Mouse (Mus musculus) liver, embryonic 11.5 days (tissue): ENCODE measurements around the gene Hspa4. TPM values are rescaled to one million over a fixed set of nuclear protein-coding genes. Genes with fewer than 3 reads are reported as not detected.
"Not testable (repeated sequence)": the region's sequence is repeated elsewhere in the genome, so short reads cannot be mapped to it uniquely, and the experiment has no call there.

Experiments used
- ATAC-seq: fragments of 200-750 bp; cut with Nextera tagmentation; replicated peaks from 2 replicates; pipeline ENCODE4 v1.8.0; 2017; ENCODE audit warnings: moderate number of reproducible peaks, mild to moderate bottlenecking, moderate TSS enrichment, moderate library complexity; ENCODE audit not compliant: low FRiP score
- DNase-seq: peaks from one replicate; pipeline ENCODE4 v3.0.0-alpha.2; 2017; ENCODE audit warnings: low spot score
- H3K27ac ChIP-seq: fragments of 300-500 bp; sonication (generic); 2 replicates; pipeline ENCODE4 v1.5.1; 2014; ENCODE audit warnings: mild to moderate bottlenecking, low read depth, low read length, control low read depth
- H3K27me3 ChIP-seq: fragments of 300-500 bp; sonication (generic); replicated peaks from 2 replicates; pipeline ENCODE4 v1.6.1; 2014; ENCODE audit warnings: low read length, mixed read lengths; ENCODE audit not compliant: control insufficient read depth, insufficient read depth
- H3K36me3 ChIP-seq: fragments of 300-500 bp; sonication (generic); 2 replicates; pipeline ENCODE4 v1.6.1; 2014; ENCODE audit warnings: mild to moderate bottlenecking, low read length, moderate library complexity, mixed read lengths; ENCODE audit not compliant: control insufficient read depth, insufficient read depth
- H3K4me1 ChIP-seq: fragments of 300-500 bp; sonication (generic); replicated peaks from 2 replicates; pipeline ENCODE4 v1.6.1; 2014; ENCODE audit warnings: low read length, mixed read lengths; ENCODE audit not compliant: control insufficient read depth, insufficient read depth
- H3K4me2 ChIP-seq: fragments of 300-500 bp; sonication (generic); 2 replicates; pipeline ENCODE4 v1.6.1; 2014; ENCODE audit warnings: mild to moderate bottlenecking, control low read depth, moderate library complexity
- H3K4me3 ChIP-seq: fragments of 300-500 bp; sonication (generic); 2 replicates; pipeline ENCODE4 v1.5.1; 2014; ENCODE audit warnings: low read depth, low read length, control low read depth
- H3K9ac ChIP-seq: fragments of 300-500 bp; sonication (generic); 2 replicates; pipeline ENCODE4 v1.6.1; 2014; ENCODE audit warnings: low read depth, low read length, control low read depth
- H3K9me3 ChIP-seq: fragments of 300-500 bp; sonication (generic); 2 replicates; pipeline ENCODE4 v1.6.1; 2016; ENCODE audit warnings: low read length, inconsistent platforms, mixed read lengths; ENCODE audit not compliant: control insufficient read depth
- WGBS: fragments of 180-500 bp; shearing (Covaris S2); extraction: QIAGEN DNeasy Blood & Tissue Kit; methylation state at CpG from one replicate; pipeline ENCODE4 v1.1.7; 2014; 5-methylcytosine and 5-hydroxymethylcytosine counted together
- polyA plus RNA-seq: library from polyadenylated mRNA; unstranded; fragments of >200 nt; fragmentation: Nextera tagmentation; extraction: Ambion mirVana; gene quantifications from 2 replicates; pipeline ENCODE4 v1.2.1, GENCODE M21; 2014

The Hspa4 gene
- polyA plus RNA-seq, 1 experiment from 2014 or later: 154 TPM

DNA sequence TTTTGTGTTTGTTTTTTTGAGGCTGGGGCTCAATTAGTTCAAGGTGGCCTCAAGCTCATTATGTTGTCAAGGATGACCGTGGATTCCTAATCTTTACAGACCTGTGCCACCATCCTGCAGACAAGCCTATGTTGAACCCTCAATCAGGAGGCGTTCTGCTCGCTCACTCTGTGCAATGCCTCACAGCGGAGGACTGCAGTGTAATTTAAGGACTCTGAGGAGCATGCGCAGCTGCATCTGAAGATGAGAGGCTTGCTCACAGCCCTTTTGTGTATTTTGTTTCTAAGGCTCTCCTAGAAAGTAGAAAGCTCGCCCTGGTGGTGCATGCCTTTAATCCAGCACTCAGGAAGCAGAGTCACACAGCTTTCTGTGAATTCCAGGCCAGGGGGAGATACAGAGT is 16.7 kb upstream of the Hspa4 start:
- no peak overlapping the region for H3K27ac ChIP-seq
- H3K4me1 ChIP-seq: peaks cover 3% of the 10 kb centered on the region; the same call in 1 of the 2 replicates
- 59% methylated on average over 6 of the region's 6 CpGs for WGBS
- H3K9ac ChIP-seq: no peak overlapping the region
- ATAC-seq: no peak
- no peaks in the 10 kb centered on the region for H3K27me3 ChIP-seq
- no peaks in the 10 kb centered on the region for H3K36me3 ChIP-seq
- no peak overlapping the region for H3K4me3 ChIP-seq
- H3K4me2 ChIP-seq: no peak overlapping the region
- no peaks in the 10 kb centered on the region for H3K9me3 ChIP-seq
- DNase-seq: no peak

DNA sequence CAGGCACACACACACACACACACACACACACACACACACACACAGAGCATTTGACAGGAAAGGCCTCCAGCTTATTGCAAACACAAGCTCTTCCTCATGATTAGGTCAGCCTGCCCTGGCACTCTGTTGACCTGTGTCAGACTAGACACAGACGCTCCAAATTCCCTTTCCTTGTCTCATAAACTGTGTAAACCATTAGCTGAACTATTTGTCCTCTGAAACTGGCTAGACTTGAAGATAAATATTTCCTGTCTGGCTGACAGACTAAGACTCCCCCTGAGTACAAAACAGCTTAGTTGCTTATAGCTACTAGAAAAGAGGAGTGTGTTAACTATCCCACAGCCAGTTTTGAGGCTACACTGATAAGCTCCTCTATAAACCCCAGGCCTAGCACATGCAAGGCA is 14.5 kb upstream of the Hspa4 start:
- no peak overlapping the region for H3K4me2 ChIP-seq
- no peaks in the 10 kb centered on the region for H3K27me3 ChIP-seq
- H3K4me3 ChIP-seq: no peak overlapping the region
- DNase-seq: no peak
- H3K4me1 ChIP-seq: peaks cover 3% of the 10 kb centered on the region; the same call in 1 of the 2 replicates
- WGBS: 31% methylated on average over 1 of the region's 1 CpGs
- no peaks in the 10 kb centered on the region for H3K36me3 ChIP-seq
- H3K9me3 ChIP-seq: no peaks in the 10 kb centered on the region
- H3K27ac ChIP-seq: no peak overlapping the region
- no peak for ATAC-seq
- no peak overlapping the region for H3K9ac ChIP-seq

DNA sequence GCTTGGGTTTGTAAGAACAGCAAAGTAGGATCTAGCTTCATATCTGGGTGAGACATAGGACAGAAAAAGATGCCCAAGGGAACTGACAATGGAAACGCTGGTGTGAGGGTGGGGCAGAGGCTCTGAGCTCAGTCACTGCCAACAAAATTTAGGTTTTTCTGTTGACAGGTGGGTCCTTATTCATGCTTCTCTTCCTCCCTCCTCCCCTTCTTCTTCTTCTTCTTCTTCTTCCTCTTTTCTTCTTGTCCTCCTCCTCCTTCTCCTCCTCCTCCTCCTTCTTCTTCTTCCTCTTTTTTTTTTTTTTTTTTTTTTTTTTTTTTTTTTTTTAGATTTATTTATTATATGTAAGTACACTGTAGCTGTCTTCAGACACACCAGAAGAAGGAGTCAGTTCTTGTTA is 12.6 kb upstream of the Hspa4 start:
- not testable (repeated sequence) for ATAC-seq, DNase-seq
- WGBS: 56% methylated on average over 1 of the region's 1 CpGs

DNA sequence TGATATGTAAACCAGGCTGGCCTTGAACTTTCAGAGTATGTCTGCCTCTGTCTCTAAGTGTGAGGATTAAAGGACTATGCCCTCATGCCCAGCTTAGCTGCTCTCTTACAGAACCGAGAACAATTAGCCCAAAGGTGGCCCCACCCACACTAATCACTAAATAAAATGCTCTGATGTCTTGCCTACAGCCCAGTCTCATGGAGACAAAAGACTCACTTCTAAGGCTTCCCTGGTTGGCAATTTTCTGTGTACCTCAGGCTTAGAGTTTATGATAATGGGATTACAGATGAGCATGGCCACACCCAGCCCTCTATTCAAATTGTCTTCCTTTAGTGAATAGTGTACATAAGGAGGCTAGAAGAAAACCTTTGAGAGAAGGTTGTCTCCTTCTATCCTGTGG is 11.1 kb upstream of the Hspa4 start:
- H3K27ac ChIP-seq: no peak overlapping the region
- 68% methylated on average over 1 of the region's 1 CpGs for WGBS
- no peaks in the 10 kb centered on the region for H3K9me3 ChIP-seq
- no peaks in the 10 kb centered on the region for H3K36me3 ChIP-seq
- peaks cover 7% of the 10 kb centered on the region; the same call in 1 of the 2 replicates for H3K4me1 ChIP-seq
- ATAC-seq (no peak), DNase-seq (no peak)
- no peak overlapping the region for H3K9ac ChIP-seq
- no peaks in the 10 kb centered on the region for H3K27me3 ChIP-seq
- no peak overlapping the region for H3K4me2 ChIP-seq
- H3K4me3 ChIP-seq: no peak overlapping the region

More for the DNA sequence above, 12.6 kb upstream of the Hspa4 start:
- H3K27me3 ChIP-seq, H3K36me3 ChIP-seq, H3K4me3 ChIP-seq, H3K4me1 ChIP-seq, H3K9me3 ChIP-seq, H3K9ac ChIP-seq, H3K4me2 ChIP-seq, H3K27ac ChIP-seq: not testable (repeated sequence)

DNA sequence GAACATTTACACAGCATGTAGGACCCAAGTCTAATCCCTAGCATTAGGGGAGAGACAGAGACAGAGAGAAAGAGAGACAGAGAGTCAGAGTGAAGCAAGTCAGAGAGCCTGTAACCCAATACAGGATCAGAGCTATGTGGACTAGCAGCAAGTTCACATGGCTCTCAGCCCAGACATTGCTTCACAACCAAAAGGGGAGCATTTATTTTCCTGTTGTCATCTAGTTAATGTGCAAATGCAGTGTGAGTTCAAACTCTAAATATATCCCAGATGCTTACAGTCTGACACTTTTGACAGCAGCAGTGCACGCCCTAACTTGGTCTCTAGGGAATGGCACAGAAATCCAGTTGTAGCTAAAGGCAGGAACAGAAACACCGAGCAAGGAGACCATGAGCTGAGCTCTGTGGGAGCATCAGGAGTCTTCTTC is 8.6 kb upstream of the Hspa4 start:
- Histone ChIP-seq H3K9ac (no peak overlapping the region), H3K36me3 (no peaks in the 10 kb centered on the region), H3K27ac (no peak overlapping the region), H3K9me3 (no peaks in the 10 kb centered on the region), H3K27me3 (no peaks in the 10 kb centered on the region), H3K4me3 (no peak overlapping the region), H3K4me2 (no peak overlapping the region), H3K4me1 (0 out of 2 replicates have a peak, but pooled peaks cover 4% of the 10 kb centered on the region)
- DNase-seq (no peak), ATAC-seq (no peak)
- WGBS: 67% methylated on average over 2 of the region's 2 CpGs

DNA sequence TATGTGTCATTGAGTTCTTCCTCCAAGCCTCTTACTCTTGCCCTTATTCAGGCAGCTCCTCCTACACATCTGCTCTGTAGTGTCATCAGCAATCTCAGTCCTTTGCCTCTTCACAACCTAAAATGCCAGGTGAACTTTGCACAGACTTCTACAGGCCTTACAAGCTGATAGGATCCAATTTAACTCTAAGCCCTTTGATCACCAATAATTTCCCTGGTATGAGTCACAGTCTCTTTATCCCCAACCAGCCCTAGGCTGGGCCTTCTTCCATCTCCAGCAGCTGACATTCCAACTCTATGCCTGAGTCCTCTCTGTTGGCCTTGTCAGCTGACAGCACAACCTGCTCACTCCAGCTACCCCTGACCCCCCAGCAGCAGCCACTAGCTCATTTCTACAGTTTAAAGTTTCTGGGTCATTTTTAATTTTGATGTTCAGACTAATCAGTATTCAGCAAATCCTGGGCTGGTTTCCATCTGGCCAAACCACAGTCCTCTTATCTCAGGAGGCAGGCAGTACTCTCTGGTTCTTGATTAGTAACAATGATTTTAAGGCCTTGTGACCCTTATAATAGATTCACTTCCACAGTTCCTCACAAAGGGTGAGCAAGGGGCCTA is 8.1 kb upstream of the Hspa4 start:
- DNase-seq (no peak), ATAC-seq (no peak)
- 0 out of 2 replicates have a peak, but pooled peaks cover 4% of the 10 kb centered on the region for H3K4me1 ChIP-seq
- H3K4me3 ChIP-seq: no peak overlapping the region
- H3K4me2 ChIP-seq: no peak overlapping the region
- H3K9me3 ChIP-seq: no peaks in the 10 kb centered on the region
- H3K9ac ChIP-seq: no peak overlapping the region
- peak overlapping the region; percentile 22; the same call in 1 of the 2 replicates for H3K27ac ChIP-seq
- no peaks in the 10 kb centered on the region for H3K27me3 ChIP-seq
- no peaks in the 10 kb centered on the region for H3K36me3 ChIP-seq

DNA sequence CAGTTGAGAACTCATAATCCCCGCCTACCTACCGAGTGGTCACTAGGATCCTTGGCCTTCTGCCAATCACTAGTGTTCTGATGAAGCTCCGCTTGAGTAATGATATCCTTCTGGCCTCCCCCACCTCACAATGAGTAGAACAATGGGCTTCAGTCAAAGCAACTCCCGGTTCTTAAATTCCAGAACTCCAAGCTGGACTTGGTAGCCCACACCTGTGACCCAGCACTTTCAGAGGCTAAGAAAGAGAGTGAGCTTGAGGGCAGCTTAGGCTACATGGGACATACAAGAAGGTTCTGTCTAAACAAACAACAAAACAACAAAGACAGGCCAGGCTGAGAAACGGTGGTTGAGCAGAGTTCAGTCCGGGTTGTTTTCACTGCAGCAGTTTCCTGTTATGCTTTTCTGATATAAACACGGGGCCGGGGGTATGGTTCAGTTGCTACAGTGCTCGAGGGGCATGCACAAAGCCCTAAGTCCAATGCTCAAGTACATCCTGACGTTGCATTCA is 7.4 kb upstream of the Hspa4 start:
- H3K9me3 ChIP-seq: no peaks in the 10 kb centered on the region
- no peaks in the 10 kb centered on the region for H3K27me3 ChIP-seq
- WGBS: 53% methylated on average over 10 of the region's 10 CpGs
- H3K4me2 ChIP-seq: no peak overlapping the region
- DNase-seq (no peak), ATAC-seq (no peak)
- no peak overlapping the region for H3K4me3 ChIP-seq
- 0 out of 2 replicates have a peak, but pooled peaks cover 4% of the 10 kb centered on the region for H3K4me1 ChIP-seq
- H3K27ac ChIP-seq: peak overlapping the region; percentile 22; the same call in 1 of the 2 replicates
- H3K9ac ChIP-seq: no peak overlapping the region
- H3K36me3 ChIP-seq: no peaks in the 10 kb centered on the region

DNA sequence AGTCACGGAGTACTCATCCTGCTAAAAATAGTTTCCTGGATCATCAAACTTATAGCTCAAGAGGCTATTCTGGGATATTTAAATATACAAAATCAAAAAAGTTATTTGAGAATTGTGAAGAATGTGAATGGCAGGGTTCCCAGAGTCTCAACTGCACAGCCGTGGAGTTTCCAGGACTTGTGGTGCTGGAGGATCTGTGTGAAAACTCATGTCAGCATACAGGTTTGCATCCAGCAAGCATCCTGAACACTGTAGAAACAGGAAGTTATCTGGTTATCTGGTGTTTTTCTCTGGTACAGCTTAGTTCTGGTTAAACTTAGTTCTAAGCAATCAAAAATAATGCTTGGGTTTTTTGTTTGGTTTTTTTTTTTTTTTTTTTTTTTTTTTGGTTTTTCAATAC is 6.7 kb upstream of the Hspa4 start:
- Histone ChIP-seq H3K4me2 (no peak overlapping the region), H3K4me3 (no peak overlapping the region), H3K27me3 (no peaks in the 10 kb centered on the region), H3K9me3 (no peaks in the 10 kb centered on the region), H3K36me3 (no peaks in the 10 kb centered on the region), H3K9ac (no peak overlapping the region), H3K27ac (no peak overlapping the region), H3K4me1 (0 out of 2 replicates have a peak, but pooled peaks cover 4% of the 10 kb centered on the region)
- no peak for DNase-seq
- no peak for ATAC-seq
- WGBS: 72% methylated on average over 2 of the region's 2 CpGs
